Mouse (Mus musculus): ENCODE data around the gene Rrp12.
"Not testable (repeated sequence)": the region's sequence is repeated elsewhere in the genome, so short reads cannot be mapped to it uniquely, and the experiment has no call there.

The Rrp12 gene

GRCm38 (mm10) chr19:41847992-41848851 is 47.8 kb downstream of the Rrp12 start, which contains the start of gene Frat2:
Gene Frat2, minus strand, starts transcription at chr19:41848132.
- DNase-seq (ENCODE audit: low spot score): peak; percentile 77

DNA sequence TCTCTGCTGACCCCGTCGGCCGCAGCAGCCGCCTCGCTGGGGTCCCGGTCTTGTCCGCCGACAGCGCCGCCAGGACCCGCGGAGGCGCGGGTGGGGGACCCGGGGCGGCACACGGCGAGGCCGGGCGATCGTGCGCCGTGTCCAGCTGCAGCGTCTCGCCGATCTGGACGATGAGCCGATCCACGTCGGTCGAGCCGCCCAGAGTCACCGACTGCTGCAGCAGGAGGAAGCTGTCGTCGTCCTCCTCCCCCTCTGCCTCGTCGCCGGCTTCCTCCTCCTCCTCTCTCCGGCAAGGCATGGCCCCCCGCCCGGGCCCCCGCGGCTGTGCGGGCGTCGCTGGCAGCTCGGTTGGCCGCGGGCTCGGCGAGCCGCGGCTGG is 48.4 kb downstream of the Rrp12 start:
- DNase-seq (ENCODE audit: low spot score): not testable (repeated sequence)

DNA sequence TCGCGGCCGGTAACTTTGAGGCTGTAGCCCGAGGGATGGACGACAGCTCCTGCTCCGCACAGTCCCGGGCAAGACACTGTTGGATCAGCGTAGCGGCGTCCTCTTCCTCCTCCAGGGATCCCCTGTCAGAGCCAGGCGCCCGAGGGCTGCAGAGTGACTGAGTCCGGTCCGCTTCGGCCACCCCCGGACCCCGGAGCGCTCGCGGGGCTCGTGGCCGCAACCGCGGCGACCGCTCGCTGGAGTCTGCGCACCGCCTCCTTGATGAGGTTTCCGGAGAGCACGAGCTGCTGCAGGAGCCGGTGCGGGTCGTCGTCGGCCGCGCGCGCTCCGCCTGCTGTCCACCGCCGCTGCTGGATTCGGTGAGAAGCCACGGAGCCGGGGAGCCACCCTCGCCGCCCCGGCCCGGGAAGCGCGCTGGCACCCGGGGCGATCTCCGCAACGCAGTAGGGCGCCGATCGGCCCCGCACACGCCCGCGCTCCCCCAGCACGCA is 48.8 kb downstream of the Rrp12 start:
- no peak for DNase-seq (ENCODE audit: low spot score)

GRCm38 (mm10) chr19:41846366-41847090 is 49.4 kb downstream of the Rrp12 start:
- DNase-seq (ENCODE audit: low spot score): no peak

- no peak for DNase-seq (ENCODE audit: low spot score)
These were observed 51.6 kb downstream of the Rrp12 start for GRCm38 (mm10) chr19:41844345-41844744.

- DNase-seq (ENCODE audit: low spot score): no peak
These were observed 53.3 kb downstream of the Rrp12 start for GRCm38 (mm10) chr19:41842706-41843105.

DNA sequence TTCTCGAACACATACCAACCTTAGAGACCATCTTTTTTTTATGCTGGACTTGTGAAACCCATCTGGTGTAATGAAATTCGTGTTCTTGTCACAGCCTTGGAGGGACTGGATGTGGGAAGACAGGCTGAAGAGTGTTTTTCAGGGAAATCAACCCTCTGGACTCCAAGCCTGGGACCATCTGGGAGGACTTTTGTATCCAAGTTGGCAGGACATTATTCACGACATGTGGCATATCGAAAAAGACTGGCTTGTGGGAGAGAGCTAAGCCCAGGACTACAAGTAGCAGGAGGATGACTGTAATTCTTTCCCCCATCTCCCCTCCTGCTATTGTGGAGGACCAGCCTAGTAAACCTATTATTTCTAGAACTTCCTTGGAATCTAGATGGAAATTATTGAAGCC is 53.8 kb downstream of the Rrp12 start:
- no peak for DNase-seq (ENCODE audit: low spot score)

GRCm38 (mm10) chr19:41841105-41841750 is 54.7 kb downstream of the Rrp12 start:
- DNase-seq (ENCODE audit: low spot score): no peak

GRCm38 (mm10) chr19:41839685-41840084 is 56.3 kb downstream of the Rrp12 start:
- DNase-seq (ENCODE audit: low spot score): no peak

GRCm38 (mm10) chr19:41838808-41839207 is 57.2 kb downstream of the Rrp12 start:
- DNase-seq (ENCODE audit: low spot score): no peak

GRCm38 (mm10) chr19:41837917-41838261 is 58.1 kb downstream of the Rrp12 start:
- DNase-seq (ENCODE audit: low spot score): no peak

GRCm38 (mm10) chr19:41837194-41837916 is 58.6 kb downstream of the Rrp12 start:
- DNase-seq (ENCODE audit: low spot score): no peak

DNA sequence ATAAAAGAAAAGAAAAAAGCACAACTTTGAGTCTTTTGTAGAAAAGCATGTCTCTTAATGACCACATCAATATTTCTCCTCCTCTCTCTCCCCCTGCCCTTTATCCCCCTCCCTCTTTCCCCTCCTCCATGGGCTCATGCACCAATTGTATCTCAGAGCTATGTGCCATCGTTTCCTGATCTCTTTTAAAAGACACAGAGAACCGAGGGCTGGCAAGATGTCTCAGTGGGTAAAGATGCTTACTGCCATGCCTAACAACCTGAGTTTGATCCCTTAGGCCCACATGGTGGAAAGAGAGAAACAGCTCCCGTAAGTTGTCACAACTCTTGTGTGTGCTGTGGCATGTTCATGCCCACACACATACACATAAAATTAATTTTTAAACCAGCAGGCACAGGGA is 59.3 kb downstream of the Rrp12 start:
- DNase-seq (ENCODE audit: low spot score): no peak

- no peak for DNase-seq (ENCODE audit: low spot score)
These were observed 60.2 kb downstream of the Rrp12 start for GRCm38 (mm10) chr19:41835816-41836215.

DNA sequence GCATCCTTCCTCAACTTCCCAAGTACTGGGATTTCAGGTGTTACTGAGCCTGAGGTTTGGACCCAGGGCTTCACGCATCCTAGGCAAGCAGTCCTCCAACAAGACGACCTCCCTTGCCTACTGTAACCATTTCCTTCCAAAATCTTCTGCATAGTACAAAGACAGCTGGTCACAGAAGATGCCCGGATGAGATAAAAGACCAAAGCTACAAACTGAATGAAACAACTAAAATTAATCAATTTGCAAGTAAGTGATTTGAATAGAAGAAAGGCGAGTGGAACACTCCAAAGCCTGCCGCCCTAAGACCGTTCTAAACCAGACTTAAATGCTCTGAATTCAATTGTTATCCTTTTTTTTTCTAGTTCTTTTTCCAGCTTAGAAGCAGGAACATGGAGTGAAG is 60.6 kb downstream of the Rrp12 start:
- no peak for DNase-seq (ENCODE audit: low spot score)

DNA sequence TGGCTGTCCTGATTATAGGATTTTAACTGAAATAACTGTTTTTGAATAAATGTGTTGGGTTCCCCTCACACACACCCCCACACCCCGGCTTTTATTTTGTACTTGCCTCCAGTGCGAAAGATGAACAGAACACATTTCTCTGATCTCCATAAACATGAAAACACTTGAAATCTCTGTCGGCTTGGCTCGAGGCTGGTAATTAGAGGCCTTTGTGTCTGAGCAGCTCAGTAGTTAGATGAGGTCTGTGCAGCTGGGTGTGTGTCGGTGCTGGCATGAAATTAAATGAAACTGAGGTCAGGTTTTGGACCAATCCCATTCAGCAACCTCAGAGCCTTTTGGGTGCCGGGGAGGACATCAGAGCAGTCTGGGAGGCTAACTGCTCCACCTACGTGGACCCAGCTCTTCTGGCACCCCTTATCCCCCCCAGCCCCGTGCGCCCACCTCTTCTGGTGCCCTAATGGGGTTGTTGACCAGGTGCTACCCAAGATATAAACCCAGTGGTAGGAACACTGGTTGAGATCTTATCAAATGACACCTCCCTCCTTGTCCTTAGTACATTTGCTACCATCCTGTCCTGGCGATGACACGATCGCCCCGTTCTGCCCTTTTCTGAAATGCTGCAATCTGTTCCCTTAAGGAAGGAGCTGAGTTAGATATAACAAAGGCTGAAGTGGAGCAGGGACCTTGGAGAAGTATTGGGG is 63.3 kb downstream of the Rrp12 start:
- DNase-seq (ENCODE audit: low spot score): no peak

DNA sequence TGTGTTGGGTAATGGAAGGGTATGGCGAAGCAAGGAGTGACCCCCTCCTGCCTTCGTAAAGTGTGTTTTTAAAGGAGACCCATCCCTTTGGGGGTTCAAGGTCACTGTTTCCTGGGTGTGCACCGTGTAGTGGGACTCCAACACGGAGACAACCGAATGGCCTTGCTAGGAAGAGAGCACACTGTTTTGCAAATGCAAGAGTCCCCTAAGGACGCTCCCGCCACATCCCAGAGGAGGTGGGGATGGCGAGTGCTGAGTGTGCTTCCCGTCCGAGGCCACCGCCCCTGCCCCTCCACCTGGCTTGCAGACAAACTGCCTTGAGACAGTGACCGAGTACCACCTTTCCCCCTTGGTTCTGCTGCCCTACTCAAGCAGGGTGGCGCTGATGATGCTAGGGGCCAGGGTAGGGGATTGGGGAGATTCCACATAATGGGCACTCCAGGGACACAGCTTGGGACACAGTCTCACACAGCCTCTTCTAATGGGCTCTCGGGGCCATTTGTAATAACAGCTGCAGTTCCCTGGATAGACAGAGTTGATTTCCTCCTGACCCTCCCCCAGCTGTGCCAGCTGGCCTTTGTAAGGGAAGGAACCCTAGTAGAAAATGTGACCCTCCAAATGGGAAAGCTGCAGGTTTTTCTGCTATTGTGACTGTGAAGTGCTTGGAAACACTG is 64.1 kb downstream of the Rrp12 start:
- DNase-seq (ENCODE audit: low spot score): no peak

DNA sequence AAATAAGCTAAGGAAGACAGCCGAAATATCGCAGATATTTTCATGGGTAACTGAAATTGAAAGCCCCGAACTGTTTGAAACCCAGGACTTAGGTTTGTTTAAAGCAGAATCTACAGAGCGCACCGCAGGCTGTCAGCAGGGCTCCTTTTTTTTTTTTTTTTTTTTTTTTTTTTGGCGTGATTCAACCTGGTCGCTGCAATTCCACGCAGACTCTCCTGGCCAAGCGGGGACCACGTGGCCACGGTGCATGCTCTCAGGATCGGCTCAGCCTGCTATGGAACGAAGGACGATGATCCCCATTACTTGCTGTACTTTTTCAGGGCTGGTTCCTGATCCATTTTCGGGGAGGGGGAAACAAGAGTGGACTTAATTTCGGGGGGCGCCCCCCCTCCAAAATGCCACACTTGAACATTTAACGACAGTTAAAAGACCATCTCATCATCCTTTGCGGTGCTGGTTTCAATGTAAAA is 64.8 kb downstream of the Rrp12 start:
- DNase-seq (ENCODE audit: low spot score): no peak

DNA sequence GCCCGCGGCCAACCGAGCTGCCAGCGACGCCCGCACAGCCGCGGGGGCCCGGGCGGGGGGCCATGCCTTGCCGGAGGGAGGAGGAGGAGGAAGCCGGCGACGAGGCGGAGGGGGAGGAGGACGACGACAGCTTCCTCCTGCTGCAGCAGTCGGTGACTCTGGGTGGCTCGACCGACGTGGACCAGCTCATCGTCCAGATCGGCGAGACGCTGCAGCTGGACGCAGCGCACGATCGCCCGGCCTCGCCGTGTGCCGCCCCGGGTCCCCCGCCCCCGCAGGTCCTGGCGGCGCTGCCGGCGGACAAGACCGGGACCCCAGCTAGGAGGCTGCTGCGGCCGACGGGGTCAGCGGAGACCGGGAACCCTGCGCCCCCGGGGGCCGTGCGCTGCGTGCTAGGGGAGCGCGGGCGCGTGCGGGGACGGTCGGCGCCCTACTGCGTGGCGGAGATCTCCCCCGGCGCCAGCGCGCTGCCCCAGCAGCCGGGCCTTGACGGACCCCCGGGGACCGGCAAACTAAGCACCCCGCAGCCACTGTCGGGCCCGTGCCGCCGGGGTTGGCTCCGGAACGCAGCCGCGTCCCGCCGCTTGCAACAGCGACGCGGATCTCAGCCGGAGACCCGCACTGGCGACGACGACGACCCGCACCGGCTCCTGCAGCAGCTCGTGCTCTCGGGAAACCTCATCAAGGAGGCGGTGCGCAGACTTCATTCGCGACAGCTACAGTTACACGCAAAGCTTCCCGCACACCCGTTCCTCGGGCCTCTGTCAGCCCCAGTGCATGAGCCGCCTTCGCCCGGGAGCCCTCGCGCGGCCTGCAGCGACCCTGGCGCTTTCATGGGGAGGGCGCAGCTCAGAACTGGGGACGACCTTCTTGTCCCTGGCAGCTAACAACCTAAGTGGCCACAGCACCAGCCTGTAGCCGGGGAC is 65.6 kb downstream of the Rrp12 start:
- no peak for DNase-seq (ENCODE audit: low spot score)

Data from left cerebral cortex, adult 11 months (tissue).